In the genomic region with DNA sequence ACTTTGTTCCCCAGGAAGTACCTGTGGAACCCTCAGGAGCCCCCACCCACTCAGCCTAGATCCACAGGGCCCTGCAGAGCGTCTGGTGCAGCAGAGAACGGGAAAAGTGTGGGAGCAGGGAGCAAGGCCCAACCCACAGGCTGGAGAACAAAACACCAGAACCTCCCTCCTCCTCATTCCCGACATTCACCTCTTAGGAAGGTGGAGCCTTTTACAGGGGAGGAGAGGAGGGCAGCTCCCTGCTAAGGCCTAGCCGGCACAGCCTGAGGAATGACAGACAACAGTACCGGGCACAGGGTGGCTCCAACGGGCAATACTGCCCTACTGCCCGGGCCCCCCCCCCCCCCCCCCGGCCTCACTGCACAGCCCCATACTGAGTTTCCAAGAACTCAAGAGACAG, we compare ENCODE assay signal across 16 mouse cellular contexts. TPM values are rescaled to one million over a fixed set of nuclear protein-coding genes. Genes with fewer than 3 reads are reported as not detected.
DNase-seq lines count a peak whose midpoint lies in the region; ATAC-seq and TF ChIP-seq lines count a peak whose summit lies in the region.
"Had no signal": no experiment of that assay in that cellular context is flagged by ENCODE, and none has a peak within 500 bp of the region (broad histone marks: within the 10 kb centered on the region; RNA-seq: fewer than 3 reads in every experiment).

No protein-coding gene starts in this region.

- H3K9me3 ChIP-seq in heart, embryonic 11.5 days (replicated peaks; ENCODE audit: control insufficient read depth, low read length): no peaks in the 10 kb centered on the region
- no peaks in the 10 kb centered on the region for H3K9me3 ChIP-seq in stomach, embryonic 14.5 days (ENCODE audit: control insufficient read depth, low read depth, low read length)
- H3K9me3 ChIP-seq: limb, embryonic 13.5 days; midbrain, embryonic 12.5 days had no signal

- TF ChIP-seq POLR2A in lung, adult 2 months (IDR thresholded peaks at IDR 0.05; ENCODE audit: borderline replicate concordance, extremely low read depth, low read depth, low read length): no peak

- H3K27me3 ChIP-seq in heart, embryonic 11.5 days (ENCODE audit: control insufficient read depth, insufficient read depth, low read length): no peaks in the 10 kb centered on the region
- no peaks in the 10 kb centered on the region for H3K27me3 ChIP-seq in stomach, embryonic 14.5 days (ENCODE audit: control insufficient read depth, insufficient read depth, low read length)
- H3K27me3 ChIP-seq: limb, embryonic 13.5 days; midbrain, embryonic 12.5 days had no signal

- H3K9ac ChIP-seq in heart, embryonic 11.5 days (ENCODE audit: low read depth, low read length): peak overlapping the region; percentile 59
- H3K9ac ChIP-seq in stomach, embryonic 14.5 days (replicated peaks; ENCODE audit: low read depth, low read length): peak overlapping the region; percentile 14; the same call in 1 of the 2 replicates
- H3K9ac ChIP-seq: liver, postnatal 0 days; midbrain, embryonic 12.5 days had no signal

- 44% methylated on average over 6 of the region's 8 CpGs for WGBS in heart, embryonic 11.5 days (ENCODE audit: insufficient replicate concordance)
- 73% methylated on average over 4 of the region's 8 CpGs for whole genome bisulfite sequencing in lung, adult 2 months
- 38% methylated on average over 8 of the region's 8 CpGs for WGBS in stomach, embryonic 14.5 days

- no peak for ATAC-seq in heart, embryonic 11.5 days (replicated peaks; ENCODE audit: insufficient number of reproducible peaks, low FRiP score, low TSS enrichment)
- ATAC-seq in stomach, embryonic 14.5 days (ENCODE audit: insufficient number of reproducible peaks, insufficient read depth, low FRiP score, low read depth): peak; percentile 38; the same call in 1 of the 2 replicates
- ATAC-seq: inflammation-experienced regulatory T-cells, adult 6 months; liver, postnatal 0 days had no signal

- H3K36me3 ChIP-seq in heart, embryonic 11.5 days (ENCODE audit: control insufficient read depth, insufficient read depth, low read length): no peaks in the 10 kb centered on the region
- no peaks in the 10 kb centered on the region for H3K36me3 ChIP-seq in stomach, embryonic 14.5 days (ENCODE audit: control insufficient read depth, insufficient read depth, low read length)
- H3K36me3 ChIP-seq: limb, embryonic 13.5 days; midbrain, embryonic 12.5 days had no signal

- H3K4me3 ChIP-seq in heart, embryonic 11.5 days (ENCODE audit: low read depth, low read length): no peak overlapping the region
- H3K4me3 ChIP-seq in lung, adult 2 months (replicated peaks; ENCODE audit: extremely low read depth, low read depth, low read length): no peak overlapping the region
- no peak overlapping the region for H3K4me3 ChIP-seq in stomach, embryonic 14.5 days (ENCODE audit: low read depth, low read length)
- H3K4me3 ChIP-seq: limb, embryonic 13.5 days; midbrain, embryonic 12.5 days had no signal

- H3K4me2 ChIP-seq in heart, embryonic 11.5 days: no peak overlapping the region
- no peak overlapping the region for H3K4me2 ChIP-seq in stomach, embryonic 14.5 days (replicated peaks; ENCODE audit: low read depth, low read length)
- H3K4me2 ChIP-seq: limb, embryonic 13.5 days; midbrain, embryonic 12.5 days had no signal

- DNase-seq in heart, postnatal 4 days: no peak
- peak; percentile 37 for DNase-seq in lung, postnatal 10 days
- no peak for DNase-seq in lung, adult 2 months
- peak; percentile 56 for DNase-seq in R1 (ENCODE audit: low read depth, low spot score)
- DNase-seq in adrenal gland, adult 18-20 months (ENCODE audit: low spot score in 2 of 2): no peak
- no peak for DNase-seq in right cerebral cortex, postnatal 10 days (ENCODE audit: low spot score in 2 of 2)
- DNase-seq: cerebellum, postnatal 10 days; heart, postnatal 36 days; layer of hippocampus, postnatal 36 days; liver, postnatal 0 days; spleen, adult 18-20 months had no signal

- no peak for TF ChIP-seq CTCF in lung, adult 2 months (IDR thresholded peaks at IDR 0.05; ENCODE audit: insufficient read depth, low read length)

- H3K27ac ChIP-seq in heart, embryonic 11.5 days (ENCODE audit: low read depth, low read length): peak overlapping the region; percentile 35; the same call in 1 of the 2 replicates
- peak overlapping the region; percentile 52; the same call in 1 of the 2 replicates for H3K27ac ChIP-seq in stomach, embryonic 14.5 days (ENCODE audit: low read length)
- H3K27ac ChIP-seq: limb, embryonic 13.5 days; midbrain, embryonic 12.5 days had no signal

- H3K4me1 ChIP-seq in heart, embryonic 11.5 days (ENCODE audit: control insufficient read depth, insufficient read depth, low read length): peaks cover 78% of the 10 kb centered on the region
- peaks cover 3% of the 10 kb centered on the region; the same call in 1 of the 2 replicates for H3K4me1 ChIP-seq in lung, adult 2 months (ENCODE audit: control insufficient read depth, insufficient read depth, low read length)
- peaks cover 51% of the 10 kb centered on the region for H3K4me1 ChIP-seq in stomach, embryonic 14.5 days (ENCODE audit: control insufficient read depth, insufficient read depth, low read length)

RNA-seq across cellular contexts. Expression of a gene that starts 44.0 kb away (rescaled TPM):
- 4.0 and 5.6 TPM in 2 replicates for polyA plus RNA-seq in heart, embryonic 11.5 days (2014; fragmentation: Nextera tagmentation; extraction: Ambion mirVana)
- total RNA-seq in heart, postnatal 4 days (2021): 10 to 100 TPM; 30.5 to 32.8 TPM
- polyA plus RNA-seq in lung, adult 2 months (2012; rRNA removed): 11.1 and 15.8 TPM in 2 replicates
- 5.9 and 8.0 TPM in 2 replicates for polyA plus RNA-seq in stomach, embryonic 14.5 days (2014; fragmentation: Nextera tagmentation; extraction: Ambion mirVana)
- total RNA-seq in adrenal gland, adult 18-20 months (2021): 10 to 100 TPM; 29.2 to 31.1 TPM

RNA-seq across cellular contexts. Expression of a gene that starts 44.2 kb away (rescaled TPM):
- 62.4 and 64.4 TPM in 2 replicates for polyA plus RNA-seq in heart, embryonic 11.5 days (2014; fragmentation: Nextera tagmentation; extraction: Ambion mirVana)
- 10 to 100 TPM; 74.9 to 75.7 TPM for total RNA-seq in heart, postnatal 4 days (2021)
- polyA plus RNA-seq in lung, adult 2 months (2012; rRNA removed): 19.8 and 28.4 TPM in 2 replicates
- 74.2 and 80.8 TPM in 2 replicates for polyA plus RNA-seq in stomach, embryonic 14.5 days (2014; fragmentation: Nextera tagmentation; extraction: Ambion mirVana)
- 100 to 1,000 TPM; 101 to 127 TPM for total RNA-seq in adrenal gland, adult 18-20 months (2021)

RNA-seq across cellular contexts. Expression of a gene that starts 51.9 kb away (rescaled TPM):
- 6.3 and 7.8 TPM in 2 replicates for polyA plus RNA-seq in heart, embryonic 11.5 days (2014; fragmentation: Nextera tagmentation; extraction: Ambion mirVana)
- total RNA-seq in heart, postnatal 4 days (2021): 10 to 100 TPM; 35.2 to 37.2 TPM
- 22.2 and 22.5 TPM in 2 replicates for polyA plus RNA-seq in lung, adult 2 months (2012; rRNA removed)
- polyA plus RNA-seq in stomach, embryonic 14.5 days (2014; fragmentation: Nextera tagmentation; extraction: Ambion mirVana): 8.9 and 10.2 TPM in 2 replicates
- total RNA-seq in adrenal gland, adult 18-20 months (2021): 10 to 100 TPM; 21.3 to 22.9 TPM

Comparison
In these comparisons a context has a peak if more than half of its experiments do, and no peak if none do; other contexts are left out.
1. DNase-seq: peak in lung, postnatal 10 days (single experiment) and R1 (single experiment); none in heart, postnatal 4 days (single experiment), lung, adult 2 months (single experiment), adrenal gland, adult 18-20 months (0 of 2) and right cerebral cortex, postnatal 10 days (0 of 2).